Mouse (Mus musculus) CH12.LX (cell line): ENCODE measurements around the gene Dnajc2. TPM values are rescaled to one million over a fixed set of nuclear protein-coding genes. Genes with fewer than 3 reads are reported as not detected.

Experiments used
- DNase-seq: peaks from one replicate; pipeline ENCODE4 v3.0.0-alpha.2; 2013; ENCODE audit errors: extremely low read depth
- H3K27ac ChIP-seq: 2 replicates; pipeline ENCODE4 v1.5.1; 2012; ENCODE audit warnings: low read depth, mild to moderate bottlenecking, control low read depth, moderate library complexity; ENCODE audit not compliant: insufficient read depth
- H3K27me3 ChIP-seq: replicated peaks from 2 replicates; pipeline ENCODE3; 2012; ENCODE audit warnings: inconsistent platforms
- H3K36me3 ChIP-seq, 2 experiments: replicated peaks in 1 of 2; 2 replicates each; pipeline versions ENCODE3 to v1.6.1; 2012; ENCODE audit warnings: inconsistent platforms in 1 of 2, low read length in 1 of 2, mild to moderate bottlenecking in 1 of 2, mixed read lengths in 1 of 2, moderate library complexity in 1 of 2; ENCODE audit not compliant: control insufficient read depth in 1 of 2, insufficient read depth in 1 of 2
- H3K4me1 ChIP-seq, 2 experiments: 2 replicates each; pipeline ENCODE4 v1.6.1; 2012; ENCODE audit warnings: inconsistent platforms in 1 of 2, moderate library complexity in 1 of 2; ENCODE audit not compliant: insufficient read depth in 2 of 2, control insufficient read depth in 1 of 2
- H3K4me2 ChIP-seq: 2 replicates; pipeline ENCODE4 v1.6.1; 2012; ENCODE audit warnings: low read depth, mild to moderate bottlenecking, control low read depth; ENCODE audit not compliant: poor library complexity, insufficient read depth, severe bottlenecking
- H3K4me3 ChIP-seq, 3 experiments: fragments of 150-350 bp in 1 of 3; sonication (generic) in 1 of 3; replicated peaks in 1 of 3; 2 replicates each; pipeline versions ENCODE3 to v1.5.1; 2011 to 2012; ENCODE audit warnings: low read depth in 2 of 3, low read length in 2 of 3, mild to moderate bottlenecking in 2 of 3, moderate library complexity in 2 of 3, control low read depth in 1 of 3, improper control_type of control experiment in 1 of 3, inconsistent platforms in 1 of 3, mixed read lengths in 1 of 3; ENCODE audit not compliant: poor library complexity in 1 of 3
- H3K79me2 ChIP-seq: replicated peaks from 2 replicates; pipeline ENCODE4 v1.6.1; 2012; ENCODE audit warnings: mild to moderate bottlenecking, moderate library complexity; ENCODE audit not compliant: control insufficient read depth, poor library complexity, insufficient read depth, severe bottlenecking; ENCODE audit errors: extremely low read depth
- H3K9ac ChIP-seq: 2 replicates; pipeline ENCODE4 v1.6.1; 2012; ENCODE audit warnings: low read depth, mild to moderate bottlenecking, control low read depth, moderate library complexity; ENCODE audit not compliant: insufficient read depth
- H3K9me3 ChIP-seq: replicated peaks from 2 replicates; pipeline ENCODE3; 2012; ENCODE audit warnings: low read length, inconsistent platforms, mixed read lengths
- BHLHE40 ChIP-seq: IDR thresholded peaks from 2 replicates; pipeline ENCODE4 v1.6.1; 2011; ENCODE audit warnings: mild to moderate bottlenecking, low read depth, low read length, improper control_type of control experiment
- CHD1 ChIP-seq: IDR thresholded peaks from 2 replicates; pipeline ENCODE4 v1.6.1; 2012; ENCODE audit warnings: low read depth, low read length, improper control_type of control experiment, inconsistent platforms
- CHD2 ChIP-seq: IDR thresholded peaks from 2 replicates; pipeline ENCODE4 v1.6.1; 2011; ENCODE audit warnings: low read length, improper control_type of control experiment
- CTCF ChIP-seq, 2 experiments: IDR thresholded peaks in 1 of 2; conservative IDR thresholded peaks in 1 of 2; 2 replicates each; pipeline ENCODE4 v1.5.1; 2011 to 2012; ENCODE audit warnings: low read depth in 2 of 2, low read length in 2 of 2, improper control_type of control experiment in 1 of 2, inconsistent platforms in 1 of 2, mild to moderate bottlenecking in 1 of 2, moderate library complexity in 1 of 2
- EP300 ChIP-seq: IDR thresholded peaks from 2 replicates; pipeline ENCODE4 v1.6.1; 2011; ENCODE audit warnings: low read length, improper control_type of control experiment
- ETS1 ChIP-seq: conservative IDR thresholded peaks from 2 replicates; pipeline ENCODE4 v1.6.1; 2012; ENCODE audit warnings: low read depth, mild to moderate bottlenecking, inconsistent platforms, low read length, improper control_type of control experiment, moderate library complexity
- GABPA ChIP-seq: IDR thresholded peaks from 2 replicates; pipeline ENCODE4 v1.6.1; 2012; ENCODE audit warnings: low read depth, low read length, improper control_type of control experiment, inconsistent platforms; ENCODE audit not compliant: insufficient replicate concordance
- HCFC1 ChIP-seq: IDR thresholded peaks from 2 replicates; pipeline ENCODE4 v1.6.1; 2012; ENCODE audit warnings: low read depth, mild to moderate bottlenecking, inconsistent platforms, low read length, improper control_type of control experiment
- IRF4 ChIP-seq: IDR thresholded peaks from 2 replicates; pipeline ENCODE4 v1.6.1; 2014; ENCODE audit warnings: low read depth, mild to moderate bottlenecking, inconsistent platforms, low read length, improper control_type of control experiment
- JUN ChIP-seq: IDR thresholded peaks from 2 replicates; pipeline ENCODE4 v1.6.1; 2011; ENCODE audit warnings: low read depth, mild to moderate bottlenecking, low read length, improper control_type of control experiment, moderate library complexity; ENCODE audit not compliant: insufficient read depth
- JUND ChIP-seq: conservative IDR thresholded peaks from 2 replicates; pipeline ENCODE4 v1.6.1; 2011; ENCODE audit warnings: low read depth, low read length, improper control_type of control experiment
- MAFK ChIP-seq: IDR thresholded peaks from 2 replicates; pipeline ENCODE4 v1.6.1; 2011; ENCODE audit warnings: low read length, improper control_type of control experiment; ENCODE audit not compliant: insufficient replicate concordance
- MAX ChIP-seq: IDR thresholded peaks from 2 replicates; pipeline ENCODE4 v1.6.1; 2011; ENCODE audit warnings: low read length, improper control_type of control experiment
- MEF2A ChIP-seq: IDR thresholded peaks from 2 replicates; pipeline ENCODE4 v1.6.1; 2014; ENCODE audit warnings: low read depth, mild to moderate bottlenecking, inconsistent platforms, low read length, improper control_type of control experiment, borderline replicate concordance
- NELFE ChIP-seq: IDR thresholded peaks from 2 replicates; pipeline ENCODE4 v1.6.1; 2011; ENCODE audit warnings: low read depth, low read length, improper control_type of control experiment
- NRF1 ChIP-seq: IDR thresholded peaks from 2 replicates; pipeline ENCODE4 v1.6.1; 2014; ENCODE audit warnings: low read depth, mild to moderate bottlenecking, inconsistent platforms, low read length, improper control_type of control experiment, moderate library complexity
- PAX5 ChIP-seq: IDR thresholded peaks from 2 replicates; pipeline ENCODE4 v1.6.1; 2012; ENCODE audit warnings: low read length, inconsistent platforms, mixed read lengths
- POLR2AphosphoS2 ChIP-seq: IDR thresholded peaks from 2 replicates; pipeline ENCODE4 v1.6.1; 2011; ENCODE audit warnings: low read depth, low read length, improper control_type of control experiment
- RAD21 ChIP-seq: IDR thresholded peaks from 2 replicates; pipeline ENCODE4 v1.6.1; 2011; ENCODE audit warnings: low read depth, mild to moderate bottlenecking, low read length, improper control_type of control experiment, moderate library complexity
- RCOR1 ChIP-seq: conservative IDR thresholded peaks from 2 replicates; pipeline ENCODE4 v1.6.1; 2012; ENCODE audit warnings: low read depth, mild to moderate bottlenecking, inconsistent platforms, low read length, improper control_type of control experiment
- SIN3A ChIP-seq: IDR thresholded peaks from 2 replicates; pipeline ENCODE4 v1.6.1; 2012; ENCODE audit warnings: low read length, improper control_type of control experiment, inconsistent platforms
- SMC3 ChIP-seq: IDR thresholded peaks from 2 replicates; pipeline ENCODE4 v1.6.1; 2011; ENCODE audit warnings: low read depth, low read length, improper control_type of control experiment
- TBP ChIP-seq: conservative IDR thresholded peaks from 2 replicates; pipeline ENCODE4 v1.6.1; 2011; ENCODE audit warnings: low read depth, low read length, improper control_type of control experiment
- TCF12 ChIP-seq: IDR thresholded peaks from 2 replicates; pipeline ENCODE4 v1.6.1; 2014; ENCODE audit warnings: low read depth, mild to moderate bottlenecking, inconsistent platforms, low read length, improper control_type of control experiment
- UBTF ChIP-seq: IDR thresholded peaks from 2 replicates; pipeline ENCODE4 v1.6.1; 2012; ENCODE audit warnings: low read depth, mild to moderate bottlenecking, inconsistent platforms, low read length, improper control_type of control experiment, moderate library complexity
- USF1 ChIP-seq: IDR thresholded peaks from 2 replicates; pipeline ENCODE4 v1.6.1; 2014; ENCODE audit warnings: low read depth, mild to moderate bottlenecking, inconsistent platforms, low read length, improper control_type of control experiment
- ZC3H11A ChIP-seq: IDR thresholded peaks from 2 replicates; pipeline ENCODE4 v1.6.1; 2012; ENCODE audit warnings: low read depth, mild to moderate bottlenecking, inconsistent platforms, low read length, improper control_type of control experiment
- ZKSCAN1 ChIP-seq: IDR thresholded peaks from 2 replicates; pipeline ENCODE4 v1.6.1; 2012; ENCODE audit warnings: low read depth, inconsistent platforms, low read length, improper control_type of control experiment, borderline replicate concordance
- ZNF384 ChIP-seq: IDR thresholded peaks from 2 replicates; pipeline ENCODE4 v1.6.1; 2012; ENCODE audit warnings: low read depth, low read length, improper control_type of control experiment, inconsistent platforms
- dilution Hi-C: fragments of 300-500 bp; cut with MboI; formaldehyde crosslinking; loops from 2 replicates; pipeline ENCODE4 v1.14.3; 2020; ENCODE audit warnings: low sequenced_read_pairs; ENCODE audit not compliant: extremely low pct_unique_long_range_greater_than_20kb, extremely low pct_ligation_motif_present
- in situ Hi-C: fragments of 300-500 bp; cut with MboI; formaldehyde crosslinking; loops from 3 replicates; pipeline ENCODE4 v1.14.3; 2019; ENCODE audit warnings: low sequenced_read_pairs, low pct_ligation_motif_present, low pct_unique_long_range_greater_than_20kb, mixed read lengths
- polyA plus RNA-seq: library from polyadenylated mRNA; unstranded; fragments of >175 nt; gene quantifications from 2 replicates; pipeline ENCODE4 v1.2.1, GENCODE M21; 2012; ENCODE audit warnings: low read depth; ENCODE audit not compliant: insufficient read length
- total RNA-seq, 2 experiments: library from RNA; depleted of rRNA; stranded (reverse); fragments of 300-350 nt in 1 of 2; fragments of >200 nt in 1 of 2; gene quantifications; 2 replicates each; pipeline ENCODE4 v1.2.3; 2012 to 2014

Dnajc2 gene
- total and polyA plus RNA-seq, 3 experiments = 79.2 to 242 (median 138) TPM

GRCm38 (mm10) chr5:21732177-21732911 is 52.7 kb downstream of the Dnajc2 start:
- Histone ChIP-seq H3K9me3 (no peaks in the 10 kb centered on the region), H3K9ac (no peak overlapping the region), H3K79me2 (peaks cover 2% of the 10 kb centered on the region; the same call in 1 of the 2 replicates), H3K4me3 (no peak overlapping the region), H3K4me2 (no peak overlapping the region), H3K27me3 (no peaks in the 10 kb centered on the region), H3K27ac (no peak overlapping the region), H3K36me3 (peaks cover 0 to 6% of the 10 kb centered on the region in 2 experiments), H3K4me1 (peaks cover 10 to 15% of the 10 kb centered on the region in 2 experiments)
- DNase-seq = no peak
- in situ Hi-C loops = no loop called here
- dilution Hi-C loops = no loop called here
- TF ChIP-seq RAD21 = no peak
- no peak for TF ChIP-seq POLR2AphosphoS2
- TF ChIP-seq NRF1 = no peak
- TF ChIP-seq TBP = no peak
- TF ChIP-seq CTCF (conservative IDR thresholded peaks at IDR 0.05 in 1 of 2, IDR thresholded peaks at IDR 0.05 in 1 of 2; ENCODE audit: low read depth in 2 of 2, low read length in 2 of 2) = no peak
- no peak for TF ChIP-seq JUN
- no peak for TF ChIP-seq MAX
- no peak for TF ChIP-seq CHD1
- no peak for TF ChIP-seq JUND
- TF ChIP-seq PAX5 = no peak
- no peak for TF ChIP-seq RCOR1
- TF ChIP-seq SMC3 = no peak
- no peak for TF ChIP-seq UBTF
- TF ChIP-seq USF1 = no peak
- no peak for TF ChIP-seq MEF2A
- TF ChIP-seq CHD2 = no peak
- TF ChIP-seq ZKSCAN1 = no peak
- TF ChIP-seq ETS1 = no peak

- Histone ChIP-seq H3K4me1 (peaks cover 0 to 10% of the 10 kb centered on the region in 2 experiments; a peak in 2 of 4 replicates), H3K79me2 (no peaks in the 10 kb centered on the region), H3K4me3 (no peak overlapping the region), H3K9ac (no peak overlapping the region), H3K27ac (no peak overlapping the region), H3K27me3 (no peaks in the 10 kb centered on the region), H3K4me2 (no peak overlapping the region), H3K9me3 (no peaks in the 10 kb centered on the region), H3K36me3 (peaks cover 0 to 6% of the 10 kb centered on the region in 2 experiments)
- in situ Hi-C loops = no loop called here
- dilution Hi-C loops = no loop called here
- no peak for TF ChIP-seq SIN3A
- no peak for TF ChIP-seq ZC3H11A
- TF ChIP-seq MAFK = no peak
- TF ChIP-seq USF1 = no peak
- TF ChIP-seq TCF12 = no peak
- no peak for TF ChIP-seq NELFE
- no peak for TF ChIP-seq BHLHE40
- no peak for TF ChIP-seq MAX
- TF ChIP-seq JUN = no peak
- TF ChIP-seq ZKSCAN1 = no peak
- no peak for TF ChIP-seq EP300
- no peak for TF ChIP-seq ZNF384
- TF ChIP-seq HCFC1 = no peak
- TF ChIP-seq IRF4 = no peak
- no peak for TF ChIP-seq MEF2A
- no peak for TF ChIP-seq GABPA
- DNase-seq = no peak
Observed at GRCm38 (mm10) chr5:21729107-21729506, 55.9 kb downstream of the Dnajc2 start.
